Mouse (Mus musculus): Measurements from ENCODE around the gene Rora.

Rora gene

DNA sequence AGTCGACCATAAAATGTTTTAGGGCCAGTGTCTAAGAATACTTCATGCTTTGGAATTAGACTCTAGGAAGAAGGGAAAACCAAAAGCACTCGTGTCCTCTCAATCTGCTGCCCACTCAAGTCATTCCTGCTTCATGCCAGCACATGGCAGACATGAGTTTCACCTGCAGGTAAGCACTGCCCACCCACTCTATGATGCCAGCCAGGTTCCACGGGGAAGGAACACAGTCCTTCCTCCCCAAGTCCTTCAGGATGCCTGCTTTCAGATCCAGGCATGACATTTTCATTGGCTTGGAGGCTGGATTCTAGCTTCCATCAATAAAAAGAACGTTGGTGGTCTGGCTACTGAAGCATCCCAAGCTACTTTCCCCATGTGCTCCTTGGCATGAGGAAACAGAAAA lies 166.4 kb downstream of the Rora start:
- no peak for DNase-seq (ENCODE audit: extremely low read depth, low read depth)

DNA sequence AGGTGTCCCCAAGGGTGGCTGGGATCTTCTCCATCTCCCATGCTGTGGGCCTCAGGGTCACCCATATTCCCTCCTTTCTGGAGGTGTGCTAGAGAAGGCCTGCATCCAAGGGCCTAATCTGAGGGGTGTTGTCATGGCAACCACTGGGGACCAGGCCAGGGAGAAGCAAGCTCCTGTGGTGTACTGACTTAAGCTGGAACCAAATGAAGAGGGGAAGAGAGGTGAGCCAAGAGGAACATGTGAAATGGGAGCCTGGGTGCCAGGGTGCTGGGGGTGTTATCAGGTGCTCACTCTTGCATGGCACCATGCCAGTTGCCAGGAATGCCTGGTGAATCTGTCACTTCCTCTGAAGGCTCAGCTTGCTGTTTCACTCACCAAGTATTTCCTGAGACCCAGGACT lies 166.9 kb downstream of the Rora start:
- DNase-seq (ENCODE audit: extremely low read depth, low read depth): no peak

DNA sequence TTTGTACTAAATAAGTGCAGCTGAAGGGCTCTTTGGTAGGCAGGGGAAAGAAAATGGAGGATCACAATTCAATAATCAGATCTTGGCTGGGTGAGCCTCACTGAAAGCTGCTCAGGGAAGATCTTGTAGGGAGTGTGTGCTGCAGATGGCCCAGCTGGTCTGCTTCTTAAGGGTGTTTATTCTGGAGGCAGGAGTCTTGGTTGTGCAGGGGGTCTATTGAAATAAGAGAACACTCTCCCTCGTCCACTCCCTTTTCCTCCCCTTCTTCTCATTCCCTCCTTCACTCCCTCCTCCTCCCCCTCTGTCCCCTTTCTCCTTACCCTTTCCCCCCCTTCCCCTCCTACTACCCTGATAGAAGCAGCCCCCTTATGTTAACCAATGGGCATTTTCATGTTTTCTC lies 167.8 kb downstream of the Rora start:
- no peak for DNase-seq (ENCODE audit: extremely low read depth, low read depth)

DNA sequence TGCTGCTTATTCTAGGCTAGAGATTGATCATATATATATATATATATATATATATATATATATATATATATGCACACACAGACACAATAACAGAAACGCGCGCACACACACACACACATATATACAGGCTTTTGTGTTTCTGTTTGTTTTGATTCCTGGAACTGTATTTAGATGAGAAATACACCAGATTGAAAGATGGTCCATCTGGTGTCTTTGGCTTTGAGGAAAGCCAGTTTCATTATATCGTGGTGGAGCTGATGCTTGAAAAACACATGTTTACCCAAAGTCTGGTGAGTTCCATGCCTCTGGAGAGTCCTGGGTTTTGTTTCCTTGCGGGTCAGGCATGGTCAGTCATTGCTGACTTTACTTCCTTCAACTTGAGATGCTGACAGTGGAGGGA lies 169.7 kb downstream of the Rora start:
- DNase-seq (ENCODE audit: extremely low read depth, low read depth): no peak

DNA sequence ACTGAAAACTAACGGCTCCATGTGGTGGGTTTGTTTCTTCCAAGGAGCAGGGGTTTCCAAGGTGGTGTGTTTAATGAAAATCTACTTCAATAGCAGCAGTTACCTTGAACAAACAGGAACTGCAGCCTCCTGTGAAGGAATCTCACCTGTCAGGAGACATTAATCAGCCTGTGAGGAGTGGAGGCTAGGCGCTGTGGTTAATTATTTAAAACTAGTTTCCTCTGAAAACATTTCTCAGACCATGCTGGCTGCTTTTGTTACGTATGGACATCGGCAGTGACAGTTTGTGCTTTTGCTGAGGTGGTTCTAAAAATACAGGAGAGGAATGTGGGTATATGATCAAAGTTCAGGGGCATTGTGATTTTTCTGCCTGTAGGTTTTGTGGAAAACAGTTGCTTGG lies 171.5 kb downstream of the Rora start:
- DNase-seq (ENCODE audit: extremely low read depth, low read depth): no peak

DNA sequence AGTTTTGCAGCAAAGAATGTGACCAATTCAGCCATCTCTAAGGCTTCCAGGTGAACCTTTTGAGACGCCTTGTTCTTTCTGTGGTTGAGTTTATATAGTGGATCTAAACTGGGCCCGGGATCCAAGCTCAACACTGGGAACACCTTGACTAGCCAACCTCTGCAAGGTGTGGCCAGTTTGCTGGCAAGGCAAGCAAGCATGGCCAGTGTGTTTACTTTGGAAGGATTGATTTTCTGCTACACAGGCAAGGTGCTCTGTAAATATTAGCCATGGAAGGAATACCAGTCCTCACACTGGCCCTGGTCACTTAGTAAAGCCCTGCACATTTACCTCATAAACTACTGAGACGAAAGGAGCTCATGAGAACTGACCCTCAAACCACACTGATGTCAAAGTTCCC lies 172.3 kb downstream of the Rora start:
- no peak for DNase-seq (ENCODE audit: extremely low read depth, low read depth)

DNA sequence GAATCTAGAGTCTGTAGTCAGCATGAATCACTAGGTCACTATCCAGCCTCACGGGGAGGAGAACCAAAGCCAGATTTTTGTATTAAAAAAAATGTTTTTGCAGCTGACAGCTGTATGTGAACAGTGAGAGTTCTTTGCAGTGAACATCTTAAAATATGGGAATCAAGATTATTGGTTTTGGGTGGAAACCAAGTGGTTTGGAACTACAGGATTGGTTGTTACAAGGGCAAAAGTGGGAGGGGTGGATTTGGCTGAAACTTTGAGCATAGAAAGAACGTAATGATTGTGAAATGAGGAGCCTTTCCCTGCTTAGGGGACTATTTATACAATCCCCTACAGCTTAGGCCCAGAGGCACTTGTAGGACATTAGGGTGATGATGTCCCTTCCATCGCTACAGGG lies 173.9 kb downstream of the Rora start:
- DNase-seq (ENCODE audit: extremely low read depth, low read depth): no peak

DNA sequence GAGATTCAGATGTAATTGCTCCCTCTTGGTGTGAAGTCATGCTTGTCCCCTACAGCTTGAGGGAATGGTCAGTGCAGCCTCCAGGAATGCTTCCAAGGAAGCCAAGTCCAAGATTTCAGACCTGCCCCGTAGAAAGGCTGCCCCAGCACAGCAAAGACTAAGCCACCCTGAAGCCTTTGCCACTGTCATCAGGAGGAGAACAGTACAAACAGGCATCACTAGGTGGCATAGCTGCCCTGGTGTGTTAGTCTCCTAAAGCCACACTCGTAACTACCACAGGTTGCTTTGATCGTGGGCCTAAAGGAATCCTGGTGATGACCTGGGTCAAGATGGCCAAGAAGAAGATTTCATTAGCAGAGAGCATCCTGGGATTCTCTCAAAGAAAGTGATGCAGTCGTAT lies 176.3 kb downstream of the Rora start:
- DNase-seq (ENCODE audit: extremely low read depth, low read depth): no peak

DNA sequence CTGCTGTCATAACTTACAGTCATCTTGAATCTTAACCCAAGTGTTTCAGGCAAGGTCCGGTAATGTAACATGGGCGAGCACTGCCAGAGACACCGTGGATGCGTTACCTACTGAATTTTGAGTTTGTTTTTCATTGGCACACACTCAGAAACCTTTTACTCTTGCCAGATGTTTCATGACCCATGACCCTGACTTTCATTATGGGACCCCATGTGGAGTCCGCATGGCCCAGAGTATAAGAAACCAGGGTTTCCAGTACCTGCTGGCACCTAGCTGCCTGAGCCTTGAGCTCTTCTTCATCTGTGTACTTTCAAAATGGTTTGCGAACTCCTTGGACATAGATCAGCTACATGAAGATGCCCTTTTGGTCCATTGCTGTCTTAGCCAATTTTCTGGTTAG lies 179.7 kb downstream of the Rora start:
- no peak for DNase-seq (ENCODE audit: extremely low read depth, low read depth)

DNA sequence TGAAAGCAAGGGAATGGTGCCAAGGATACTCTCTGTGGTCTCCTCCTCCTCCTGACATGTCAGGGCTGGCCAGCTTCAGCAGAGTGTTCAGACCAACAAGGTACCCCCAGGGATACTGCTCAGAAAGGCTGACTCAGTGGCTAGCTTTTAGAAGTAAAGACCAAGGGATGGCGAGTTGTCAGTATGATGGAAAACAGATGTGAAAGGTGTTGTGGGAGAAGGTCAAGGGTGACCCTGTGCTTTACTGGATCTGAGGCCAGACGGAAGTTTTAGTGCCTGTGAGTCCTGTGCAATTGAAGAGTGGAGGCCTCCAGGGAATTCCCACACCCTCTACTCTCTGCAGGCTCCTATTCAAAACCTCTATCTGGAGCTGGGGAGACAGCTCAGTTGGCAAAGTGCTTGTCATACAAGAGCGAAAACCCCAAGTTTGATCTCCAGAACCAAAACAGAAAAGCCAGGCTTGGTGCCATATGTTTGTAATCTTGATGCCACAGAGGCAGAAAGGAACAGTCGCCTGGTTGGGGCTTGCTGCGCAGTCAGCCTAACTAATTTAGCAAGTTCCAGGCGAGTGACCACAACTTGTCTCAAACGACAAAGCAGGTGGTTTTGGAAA lies 181.6 kb downstream of the Rora start:
- no peak for DNase-seq (ENCODE audit: extremely low read depth, low read depth)

DNA sequence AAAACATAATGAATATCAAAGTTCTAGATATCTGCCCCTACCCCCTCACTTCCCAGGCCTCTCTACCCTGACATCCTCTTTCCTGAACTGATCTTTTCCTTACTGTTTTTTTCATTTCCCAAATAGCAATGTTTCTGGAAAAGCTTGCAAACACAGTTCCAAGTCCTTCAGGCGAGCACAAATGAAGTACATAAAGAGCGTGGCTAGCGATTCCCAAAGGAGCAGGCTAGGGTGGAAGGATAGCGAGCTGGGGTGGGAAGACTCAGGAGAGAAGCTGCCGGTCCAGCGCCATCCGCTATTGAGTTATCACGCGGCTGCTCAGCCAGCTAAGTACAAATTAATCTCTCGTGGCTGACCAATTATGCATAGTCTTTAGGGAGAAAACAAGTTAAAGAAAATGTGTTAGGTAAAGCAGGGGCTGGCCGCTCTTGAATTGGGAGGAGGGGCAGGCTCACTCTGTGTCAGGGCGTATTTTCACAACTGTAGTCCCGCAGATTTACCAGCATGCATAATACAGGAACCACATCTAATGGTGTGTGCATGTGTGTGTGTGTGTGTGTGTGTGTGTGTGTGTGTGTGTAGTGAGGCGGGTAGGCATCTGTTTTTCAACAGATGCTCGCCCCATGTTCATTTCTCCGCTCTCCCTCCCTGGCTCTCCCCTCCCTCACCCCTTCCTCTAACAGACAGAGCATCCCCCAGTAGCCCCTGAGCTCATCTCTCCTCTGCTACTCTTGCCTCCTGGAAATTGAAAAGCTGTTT lies 188.7 kb downstream of the Rora start:
- no peak for DNase-seq (ENCODE audit: extremely low read depth, low read depth)

DNA sequence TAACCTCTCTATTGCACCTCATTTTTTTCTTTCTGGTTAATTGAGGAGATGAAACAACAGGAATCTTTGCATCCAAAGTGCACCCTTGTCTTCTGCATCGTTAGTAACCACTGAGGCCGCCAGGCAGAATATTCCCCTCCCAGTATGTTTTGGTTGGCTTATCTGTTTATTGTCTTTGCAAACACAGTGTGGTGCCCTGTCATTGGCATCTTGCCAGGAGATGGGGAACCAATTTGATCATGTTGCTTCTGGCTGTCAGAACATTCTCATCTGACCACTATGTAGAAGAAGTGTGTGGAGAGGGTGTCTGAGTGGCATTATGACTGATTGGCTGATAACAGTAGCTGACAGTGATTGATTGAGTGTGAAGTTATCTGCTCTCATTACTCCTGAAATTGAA lies 192.0 kb downstream of the Rora start:
- DNase-seq (ENCODE audit: extremely low read depth, low read depth): no peak

DNA sequence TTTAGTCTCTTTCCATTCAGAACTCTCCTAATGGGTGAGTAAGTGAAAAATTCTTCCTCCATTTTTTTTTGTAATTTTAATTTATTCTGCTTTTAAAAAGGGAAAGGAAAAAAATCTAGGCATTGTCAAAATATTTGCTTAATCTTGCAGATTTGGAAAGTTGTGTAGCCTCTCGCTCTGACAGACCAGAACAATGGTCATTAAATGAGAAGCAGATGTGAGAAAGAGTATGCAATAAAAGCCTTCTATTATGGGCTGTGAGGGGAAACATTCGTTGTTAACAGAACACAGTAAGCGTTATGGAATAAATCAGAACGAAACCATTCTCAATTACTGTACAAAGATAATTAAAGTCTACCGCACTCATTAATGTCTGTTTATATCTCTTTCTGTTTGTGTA lies 196.7 kb downstream of the Rora start:
- no peak for DNase-seq (ENCODE audit: extremely low read depth, low read depth)

DNA sequence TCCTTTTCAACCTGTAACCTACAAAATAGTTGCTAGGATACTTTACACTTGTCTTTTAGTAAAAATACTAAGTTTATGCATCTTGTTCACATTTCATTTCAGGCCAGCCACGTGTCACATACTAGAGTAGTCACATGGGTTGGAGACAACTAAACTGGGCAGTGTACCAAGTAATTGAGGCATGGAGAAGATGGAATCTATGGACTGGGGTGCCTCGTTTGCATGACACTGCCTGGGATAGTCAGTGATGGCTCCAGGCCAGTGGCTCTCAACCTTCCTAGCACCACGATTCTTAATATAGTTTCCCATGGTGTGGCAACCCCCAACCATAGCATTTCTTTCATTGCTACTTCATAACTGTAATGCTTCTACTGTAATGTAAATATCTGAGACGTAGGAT lies 198.6 kb downstream of the Rora start:
- no peak for DNase-seq (ENCODE audit: extremely low read depth, low read depth)

DNA sequence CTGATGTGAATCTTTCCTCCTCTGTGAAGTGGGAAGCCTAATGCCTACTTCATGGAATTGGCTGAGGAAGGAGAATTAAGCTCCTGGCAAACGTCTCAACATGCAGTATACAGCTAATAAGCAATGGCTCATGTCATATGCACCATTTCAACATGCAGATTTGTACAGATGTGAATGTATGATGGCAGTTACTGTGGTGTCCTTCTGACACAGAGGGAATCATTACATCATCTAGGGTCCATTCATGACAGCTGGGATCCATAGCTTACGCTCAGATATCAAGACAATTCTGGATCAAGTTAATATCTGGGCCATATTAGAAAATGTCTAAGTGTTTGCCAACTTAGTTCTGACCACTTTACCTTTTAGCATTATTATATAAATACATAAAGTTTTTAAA lies 199.3 kb downstream of the Rora start:
- no peak for DNase-seq (ENCODE audit: extremely low read depth, low read depth)

DNA sequence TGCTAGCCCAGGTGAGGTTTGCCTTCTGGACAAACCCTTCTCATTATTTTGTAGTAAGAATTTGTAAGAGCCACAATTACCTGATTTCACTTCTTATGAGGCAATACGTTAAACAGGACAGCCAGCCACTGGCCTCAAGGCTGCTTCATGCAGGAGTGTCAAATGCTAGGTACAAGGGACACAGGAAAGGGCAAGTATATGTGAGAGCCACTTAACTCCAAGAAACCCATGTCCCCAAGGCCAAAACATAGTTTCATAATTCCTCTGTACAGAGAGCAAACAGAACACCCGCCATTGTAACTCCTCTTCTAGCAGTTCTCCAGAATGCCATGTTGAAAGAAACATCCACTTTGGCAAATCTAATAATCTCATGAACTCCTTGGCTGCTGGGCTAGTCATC lies 205.9 kb downstream of the Rora start:
- DNase-seq (ENCODE audit: extremely low read depth, low read depth): no peak

DNA sequence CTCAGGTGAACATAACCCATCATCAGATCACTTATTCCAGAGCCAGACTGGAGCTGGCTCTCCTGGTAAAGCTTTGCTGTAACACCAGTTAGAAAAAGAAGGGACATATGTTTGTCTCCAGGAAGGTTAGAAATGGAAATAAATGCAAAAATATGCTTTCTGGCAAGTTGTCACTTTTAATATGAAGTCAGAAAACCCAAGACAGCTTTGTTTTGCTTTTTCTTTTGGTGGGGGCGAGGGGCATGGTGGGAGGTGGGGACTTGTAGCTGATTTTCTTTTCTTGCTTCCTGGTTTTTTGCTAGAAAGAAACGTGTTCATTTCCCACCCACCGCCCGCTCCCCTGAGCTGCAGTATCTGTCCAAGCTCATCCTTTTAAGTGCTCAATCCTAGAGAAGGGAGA lies 212.7 kb downstream of the Rora start:
- DNase-seq (ENCODE audit: extremely low read depth, low read depth): no peak

DNA sequence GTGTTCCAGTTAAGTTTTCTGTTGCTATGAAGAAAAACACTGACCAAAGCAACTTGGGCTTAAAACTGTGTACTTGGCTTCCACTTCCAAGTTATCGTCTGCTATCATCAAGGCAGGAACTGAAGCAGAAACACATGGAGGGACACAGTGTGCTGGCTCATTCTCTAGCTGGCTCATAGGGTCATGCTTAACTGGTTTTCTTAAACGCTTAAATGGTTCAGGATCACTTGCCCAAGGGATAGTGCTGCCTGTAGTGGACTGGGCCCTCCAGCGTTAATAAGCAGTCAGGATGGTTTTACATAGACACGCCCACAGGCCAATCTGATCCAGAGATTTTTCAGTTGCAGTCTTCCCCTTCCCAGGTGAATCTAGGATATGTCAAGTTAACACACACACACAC lies 220.3 kb downstream of the Rora start:
- no peak for DNase-seq (ENCODE audit: extremely low read depth, low read depth)

DNA sequence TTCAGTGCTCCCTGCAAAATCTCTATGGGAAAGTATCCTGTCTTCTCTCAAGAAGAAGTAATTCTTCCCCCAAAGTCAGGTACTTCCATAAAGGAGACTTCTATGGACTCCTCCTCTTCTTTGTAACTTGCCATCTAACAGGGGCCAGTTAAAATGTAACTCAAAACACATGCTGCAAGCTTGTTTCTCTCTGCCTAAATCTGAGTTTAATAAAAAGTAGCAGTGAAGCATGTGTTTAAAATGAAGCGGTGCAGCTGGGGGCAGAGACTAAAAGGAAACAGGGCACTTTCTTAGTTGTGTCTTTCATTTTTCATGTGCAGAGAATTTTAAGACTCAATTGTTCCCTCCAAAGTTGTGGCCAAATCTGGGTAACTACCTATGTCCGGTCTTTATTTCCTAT lies 221.0 kb downstream of the Rora start:
- DNase-seq (ENCODE audit: extremely low read depth, low read depth): no peak

DNA sequence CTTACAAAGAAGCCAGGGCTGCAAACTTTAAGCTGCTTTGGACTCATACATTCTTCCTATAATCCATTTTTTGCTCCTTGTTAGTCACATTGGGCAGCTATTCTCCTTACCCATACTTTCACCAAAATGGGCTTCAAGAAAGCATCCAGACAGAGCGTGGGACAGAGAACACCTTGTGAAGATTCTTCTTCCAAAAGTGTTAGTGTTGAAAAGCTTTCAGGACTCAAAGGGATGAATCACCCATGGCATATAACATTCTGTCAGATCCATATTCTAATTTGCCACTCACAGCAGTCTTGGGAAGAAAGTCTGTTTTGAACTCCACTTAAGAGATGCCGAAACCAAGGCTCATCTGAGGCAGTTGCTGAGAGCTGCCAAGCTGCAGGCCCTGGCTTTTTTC lies 222.2 kb downstream of the Rora start:
- no peak for DNase-seq (ENCODE audit: extremely low read depth, low read depth)

DNA sequence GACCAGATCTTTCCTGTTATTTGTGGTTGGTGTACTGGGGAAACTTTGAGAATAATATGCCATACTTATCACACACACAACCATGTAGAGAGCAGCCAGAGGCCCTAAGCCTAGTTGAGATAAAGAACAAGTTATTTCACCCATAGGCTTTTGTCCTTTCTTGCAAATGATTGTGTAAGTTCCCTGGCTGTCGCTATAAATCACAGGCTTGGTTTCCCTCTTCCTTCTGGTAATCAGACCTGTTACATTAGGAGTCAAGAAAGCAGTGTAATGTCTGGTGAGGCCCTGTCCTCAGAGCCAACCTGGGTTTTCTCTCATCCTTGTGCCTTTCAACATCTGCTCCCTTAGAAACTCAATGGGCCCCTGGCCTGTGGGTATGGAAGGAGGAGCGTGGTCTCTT lies 222.7 kb downstream of the Rora start:
- DNase-seq (ENCODE audit: extremely low read depth, low read depth): no peak

DNA sequence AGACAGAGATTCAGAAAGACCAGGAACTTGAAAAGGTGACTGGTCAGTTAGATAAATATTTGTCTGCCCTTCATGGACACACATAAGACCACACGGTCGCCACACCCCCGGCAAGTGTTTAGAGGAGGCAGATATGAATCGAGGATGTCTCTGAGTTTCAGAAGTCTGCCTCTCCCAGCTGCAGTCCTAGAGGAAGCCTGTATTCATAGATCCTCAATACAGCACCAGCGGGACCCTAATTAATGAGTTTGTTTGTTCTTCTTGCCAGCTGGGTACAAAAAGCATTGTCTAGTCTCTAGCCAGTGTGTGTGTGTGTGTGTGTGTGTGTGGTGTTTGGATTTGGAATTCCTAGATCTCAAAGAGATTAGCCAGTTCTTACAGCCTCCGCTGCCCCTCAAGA lies 228.3 kb downstream of the Rora start:
- no peak for DNase-seq (ENCODE audit: extremely low read depth, low read depth)

DNA sequence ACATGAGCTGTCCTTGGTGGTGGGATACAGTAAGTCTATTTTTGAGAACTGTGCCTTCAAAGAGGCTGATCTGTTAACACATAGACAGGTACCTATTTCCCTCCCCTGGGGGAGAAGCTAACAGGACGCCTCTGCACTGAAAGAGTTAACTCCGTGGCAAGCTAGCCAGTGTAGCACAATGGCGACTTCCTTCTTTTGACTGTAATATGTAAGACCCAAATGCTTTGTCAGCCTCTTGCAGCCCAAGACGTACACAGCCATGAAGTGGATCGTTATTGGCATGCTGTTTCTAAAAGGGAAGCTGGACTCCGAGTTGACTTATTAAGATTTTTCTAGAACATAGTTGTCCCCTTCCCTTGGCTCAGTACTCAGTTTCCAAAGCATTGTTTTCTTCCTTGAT lies 229.4 kb downstream of the Rora start:
- no peak for DNase-seq (ENCODE audit: extremely low read depth, low read depth)

DNA sequence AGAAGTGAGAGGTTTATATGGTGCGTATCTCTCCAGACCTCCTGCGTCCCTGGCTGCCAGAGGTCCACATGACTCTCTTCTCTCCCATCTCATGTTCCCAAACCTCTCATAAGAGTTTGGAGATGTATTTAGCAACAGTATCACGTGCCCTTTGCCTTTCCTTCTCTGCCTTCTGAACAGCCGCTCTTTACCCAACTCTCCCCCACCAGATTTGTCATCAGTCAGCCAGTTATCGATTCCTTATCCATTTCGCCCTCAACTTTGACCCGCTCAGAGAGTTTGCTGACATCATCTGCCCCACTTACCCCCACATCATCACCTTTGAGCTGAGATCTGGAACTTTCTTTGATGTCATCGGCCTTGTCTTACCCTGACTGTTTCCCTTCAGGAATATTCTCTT lies 230.1 kb downstream of the Rora start:
- DNase-seq (ENCODE audit: extremely low read depth, low read depth): no peak
